Mouse (Mus musculus) intestine, postnatal 0 days (tissue): ENCODE data around the gene Cotl1. TPM values are rescaled to one million over a fixed set of nuclear protein-coding genes. Genes with fewer than 3 reads are reported as not detected.

Source experiments
- ATAC-seq: fragments of 200-750 bp; cut with Nextera tagmentation; 2 replicates; pipeline ENCODE4 v1.8.0; 2017; ENCODE audit warnings: mild to moderate bottlenecking, moderate TSS enrichment, moderate library complexity
- H3K27ac ChIP-seq: fragments of 300-500 bp; sonication (generic); 2 replicates; pipeline ENCODE4 v1.5.1; 2014; ENCODE audit warnings: mild to moderate bottlenecking, low read depth, low read length, moderate library complexity
- H3K27me3 ChIP-seq: fragments of 300-500 bp; sonication (generic); replicated peaks from 2 replicates; pipeline ENCODE4 v1.6.1; 2014; ENCODE audit warnings: low read length, mixed read lengths; ENCODE audit not compliant: control insufficient read depth, insufficient read depth
- H3K36me3 ChIP-seq: fragments of 300-500 bp; sonication (generic); 2 replicates; pipeline ENCODE4 v1.6.1; 2014; ENCODE audit warnings: mild to moderate bottlenecking, moderate library complexity; ENCODE audit not compliant: control insufficient read depth, insufficient read depth
- H3K4me1 ChIP-seq: fragments of 300-500 bp; sonication (generic); replicated peaks from 2 replicates; pipeline ENCODE4 v1.6.1; 2014; ENCODE audit warnings: antibody characterized with exemption, low read length, mixed read lengths; ENCODE audit not compliant: control insufficient read depth, insufficient read depth
- H3K4me2 ChIP-seq: fragments of 300-500 bp; sonication (generic); replicated peaks from 2 replicates; pipeline ENCODE4 v1.6.1; 2014; ENCODE audit warnings: low read depth, mild to moderate bottlenecking, moderate library complexity
- H3K4me3 ChIP-seq: fragments of 300-500 bp; sonication (generic); 2 replicates; pipeline ENCODE4 v1.5.1; 2014; ENCODE audit warnings: low read depth, low read length
- H3K9ac ChIP-seq: fragments of 300-500 bp; sonication (generic); 2 replicates; pipeline ENCODE4 v1.6.1; 2014; ENCODE audit warnings: mild to moderate bottlenecking, low read depth, low read length
- H3K9me3 ChIP-seq: fragments of 300-500 bp; sonication (generic); 2 replicates; pipeline ENCODE4 v1.6.1; 2016; ENCODE audit warnings: mixed run types; ENCODE audit not compliant: control insufficient read depth
- CTCF ChIP-seq: sonication (generic); IDR thresholded peaks from 2 replicates; pipeline ENCODE4 v1.5.1; 2016; ENCODE audit warnings: low read depth, mild to moderate bottlenecking, control low read depth, antibody characterized with exemption, moderate library complexity
- WGBS: fragments of 180-500 bp; shearing (Covaris S2); extraction: QIAGEN DNeasy Blood & Tissue Kit; methylation state at CpG from one replicate; pipeline ENCODE4 v1.1.7; 2014; 5-methylcytosine and 5-hydroxymethylcytosine counted together
- polyA plus RNA-seq: library from polyadenylated mRNA; unstranded; fragments of >200 nt; fragmentation: Nextera tagmentation; extraction: Ambion mirVana; gene quantifications from 2 replicates; pipeline ENCODE4 v1.2.1, GENCODE M21; 2015

The Cotl1 gene
- 166 and 169 TPM in 2 replicates for polyA plus RNA-seq

- peak within 1 kb of the TSS; percentile 80 for H3K4me3 ChIP-seq
- no peaks in the 10 kb centered on the region for H3K27me3 ChIP-seq
- under 1% methylated on average over 54 of the region's 57 CpGs for WGBS
- peak within 1 kb of the TSS; percentile 84 for H3K4me2 ChIP-seq
- H3K9me3 ChIP-seq: no peaks in the 10 kb centered on the region
- peak; percentile 85 for ATAC-seq
- peak within 1 kb of the TSS; percentile 77 for H3K9ac ChIP-seq
- TF ChIP-seq CTCF: no peak
- peak within 1 kb of the TSS; percentile 90 for H3K27ac ChIP-seq
- H3K4me1 ChIP-seq: peaks cover 11% of the 10 kb centered on the region
- H3K36me3 ChIP-seq: 0 out of 2 replicates have a peak, but pooled peaks cover 3% of the 10 kb centered on the region
These were observed at the start of gene Cotl1 for GRCm38 (mm10) chr8:119840275-119840808. TSS of gene Cotl1 (minus strand) at chr8:119840544.

GRCm38 (mm10) chr8:119888012-119888411 is 47.7 kb upstream of the Cotl1 start:
- Histone ChIP-seq H3K36me3 (no peaks in the 10 kb centered on the region), H3K27ac (no peak overlapping the region), H3K4me2 (no peak overlapping the region), H3K9me3 (no peaks in the 10 kb centered on the region), H3K27me3 (no peaks in the 10 kb centered on the region), H3K9ac (no peak overlapping the region), H3K4me1 (no peaks in the 10 kb centered on the region), H3K4me3 (no peak overlapping the region)
- no peak for TF ChIP-seq CTCF
- no peak for ATAC-seq
- WGBS: 83% methylated on average over 4 of the region's 4 CpGs

GRCm38 (mm10) chr8:119887130-119887529 is 46.8 kb upstream of the Cotl1 start:
- Histone ChIP-seq H3K4me2 (no peak overlapping the region), H3K27me3 (no peaks in the 10 kb centered on the region), H3K9ac (no peak overlapping the region), H3K27ac (no peak overlapping the region), H3K9me3 (no peaks in the 10 kb centered on the region), H3K36me3 (no peaks in the 10 kb centered on the region), H3K4me1 (no peaks in the 10 kb centered on the region), H3K4me3 (no peak overlapping the region)
- ATAC-seq: no peak
- peak; percentile 90 for TF ChIP-seq CTCF
- 87% methylated on average over 3 of the region's 3 CpGs for WGBS

GRCm38 (mm10) chr8:119885612-119886011 is 45.3 kb upstream of the Cotl1 start:
- Histone ChIP-seq H3K4me1 (no peaks in the 10 kb centered on the region), H3K36me3 (no peaks in the 10 kb centered on the region), H3K4me2 (0 out of 2 replicates have a peak overlapping the region, but pooled peaks have one; percentile 1), H3K9me3 (no peaks in the 10 kb centered on the region), H3K27me3 (no peaks in the 10 kb centered on the region), H3K9ac (no peak overlapping the region), H3K4me3 (no peak overlapping the region), H3K27ac (no peak overlapping the region)
- ATAC-seq: peak; percentile 87
- no peak for TF ChIP-seq CTCF
- 14% methylated on average over 3 of the region's 3 CpGs for WGBS

- Histone ChIP-seq H3K27me3 (no peaks in the 10 kb centered on the region), H3K4me1 (no peaks in the 10 kb centered on the region), H3K27ac (no peak overlapping the region), H3K4me3 (no peak overlapping the region), H3K9me3 (no peaks in the 10 kb centered on the region), H3K36me3 (no peaks in the 10 kb centered on the region; the same call in 1 of the 2 replicates), H3K4me2 (no peak overlapping the region), H3K9ac (no peak overlapping the region)
- WGBS: 92% methylated on average over 7 of the region's 7 CpGs
- no peak for TF ChIP-seq CTCF
- ATAC-seq: no peak
These were observed 42.9 kb upstream of the Cotl1 start for GRCm38 (mm10) chr8:119883281-119883680.

- no peak for ATAC-seq
- no peaks in the 10 kb centered on the region for H3K4me1 ChIP-seq
- H3K9me3 ChIP-seq: no peaks in the 10 kb centered on the region
- H3K9ac ChIP-seq: no peak overlapping the region
- H3K4me2 ChIP-seq: no peak overlapping the region
- H3K36me3 ChIP-seq: peaks cover 3% of the 10 kb centered on the region
- H3K27me3 ChIP-seq: no peaks in the 10 kb centered on the region
- no peak overlapping the region for H3K4me3 ChIP-seq
- no peak for TF ChIP-seq CTCF
- no peak overlapping the region for H3K27ac ChIP-seq
- 83% methylated on average over 8 of the region's 8 CpGs for WGBS
These were observed 41.6 kb upstream of the Cotl1 start for GRCm38 (mm10) chr8:119881917-119882316.
